Mouse (Mus musculus): ENCODE measurements around the gene Nlrp3. TPM values are rescaled to one million over a fixed set of nuclear protein-coding genes. Genes with fewer than 3 reads are reported as not detected.

Gene Nlrp3
- polyA plus RNA-seq, 1 experiment from 2014 or later: 0.32 TPM

DNA sequence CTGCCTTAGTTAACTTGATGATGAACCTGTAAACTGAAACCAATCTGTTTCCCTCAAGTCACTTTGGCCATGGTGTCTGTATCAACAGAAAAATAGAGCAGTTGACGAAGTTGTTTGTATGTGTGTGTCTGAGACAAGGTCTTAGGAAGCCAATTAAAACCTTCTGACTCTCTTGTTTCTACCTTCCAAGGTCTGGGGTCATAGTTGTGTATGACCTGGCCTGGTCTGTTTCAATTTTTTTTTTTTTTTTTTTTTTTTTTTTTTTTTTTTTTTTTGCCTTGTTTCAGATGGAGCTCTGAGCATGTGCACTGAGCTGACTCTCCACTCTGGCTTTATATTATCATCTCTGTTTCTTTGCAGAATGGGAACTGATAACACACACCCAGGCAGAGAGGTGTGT lies 23.9 kb upstream of the Nlrp3 start:
- Histone ChIP-seq H3K27ac (no peak overlapping the region), H3K36me3 (no peaks in the 10 kb centered on the region), H3K4me3 (replicated peaks) (no peak overlapping the region), H3K4me1 (peaks cover 16% of the 10 kb centered on the region), H3K4me2 (no peak overlapping the region), H3K9ac (no peak overlapping the region), H3K9me3 (replicated peaks) (no peaks in the 10 kb centered on the region), H3K27me3 (no peaks in the 10 kb centered on the region)
- 75% methylated on average over 1 of the region's 1 CpGs for WGBS
- ATAC-seq (replicated peaks; ENCODE audit: low FRiP score): no peak

DNA sequence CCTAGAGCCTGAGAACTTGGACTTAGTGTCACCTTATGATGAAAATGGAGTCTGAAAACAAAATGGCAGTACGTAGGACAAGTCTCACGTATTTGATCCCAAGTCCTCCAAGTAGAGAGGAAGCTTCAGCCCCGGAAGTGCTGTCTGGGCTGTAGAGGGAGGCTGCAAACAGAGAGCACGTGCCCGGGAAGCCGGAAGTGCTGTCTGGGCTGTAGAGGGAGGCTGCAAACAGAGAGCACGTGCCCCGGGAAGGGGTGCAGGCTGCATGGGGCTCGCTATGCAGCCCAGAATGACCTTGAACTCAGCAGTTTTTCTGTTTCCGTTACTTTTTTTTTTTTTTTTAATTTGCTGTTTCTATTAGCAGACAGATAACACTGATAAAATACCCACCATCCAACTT lies 23.1 kb upstream of the Nlrp3 start:
- WGBS: 57% methylated on average over 10 of the region's 10 CpGs
- Histone ChIP-seq H3K36me3 (no peaks in the 10 kb centered on the region), H3K27me3 (no peaks in the 10 kb centered on the region), H3K27ac (no peak overlapping the region), H3K4me1 (peaks cover 16% of the 10 kb centered on the region), H3K4me3 (replicated peaks) (no peak overlapping the region), H3K4me2 (no peak overlapping the region), H3K9me3 (replicated peaks) (no peaks in the 10 kb centered on the region), H3K9ac (no peak overlapping the region)
- no peak for ATAC-seq (replicated peaks; ENCODE audit: low FRiP score)

DNA sequence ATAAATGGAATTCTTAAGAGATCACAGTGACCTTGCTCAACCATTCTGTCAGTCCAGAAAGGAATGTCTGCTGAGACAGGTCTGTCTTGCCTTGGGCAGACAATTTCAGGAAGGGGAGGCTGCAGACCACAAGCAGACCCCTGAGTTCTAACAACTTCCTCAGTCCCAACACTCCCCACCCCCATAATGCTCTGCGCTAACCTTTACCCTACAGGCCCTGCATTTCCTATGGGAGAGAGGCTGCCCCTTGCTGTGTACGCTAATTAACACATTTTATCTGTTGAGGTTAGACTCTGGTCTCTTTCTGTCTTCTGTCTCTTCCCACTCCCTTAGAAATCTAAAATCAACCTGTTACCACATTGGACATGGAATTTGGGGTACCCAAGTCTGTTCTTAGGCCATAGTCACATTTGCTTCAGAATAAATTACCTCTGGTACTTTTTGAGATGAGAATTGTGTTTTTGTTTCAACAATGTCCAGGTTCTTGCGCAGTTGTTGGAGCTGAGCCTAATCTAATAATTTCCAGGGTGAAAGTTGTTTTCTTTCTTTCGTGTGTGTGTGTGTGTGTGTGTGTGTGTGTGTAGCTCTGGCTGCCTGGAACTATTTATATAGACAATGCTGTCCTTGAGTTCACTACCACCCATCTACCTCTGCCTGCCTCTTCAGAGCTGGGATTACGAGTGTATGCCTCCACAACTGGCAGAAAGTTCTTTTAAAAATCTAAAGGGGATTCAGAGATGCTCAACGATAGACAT lies 21.4 kb upstream of the Nlrp3 start:
- WGBS: 61% methylated on average over 6 of the region's 6 CpGs
- no peak for ATAC-seq (replicated peaks; ENCODE audit: low FRiP score)

DNA sequence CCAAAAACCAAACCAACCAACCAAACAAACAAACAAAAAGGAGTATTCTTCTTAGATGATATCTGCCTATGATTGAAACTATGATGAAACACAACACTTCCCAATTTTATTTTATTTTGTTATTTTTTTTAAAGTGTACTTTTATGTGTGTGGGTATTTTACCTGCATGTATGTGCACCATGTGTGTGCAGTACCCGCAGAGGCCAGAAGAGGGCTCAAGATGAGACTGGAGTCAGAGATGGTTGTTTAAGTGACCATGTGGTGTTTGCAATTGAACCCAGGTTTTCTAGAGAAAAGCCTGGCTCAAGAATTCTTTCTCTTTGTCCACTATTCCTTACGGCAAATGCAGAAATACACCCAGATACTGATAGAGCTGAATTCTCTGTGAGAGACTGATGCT lies 17.2 kb upstream of the Nlrp3 start:
- Histone ChIP-seq H3K4me1 (peaks cover 9% of the 10 kb centered on the region; the same call in 1 of the 2 replicates), H3K36me3 (no peaks in the 10 kb centered on the region), H3K4me2 (no peak overlapping the region), H3K27ac (no peak overlapping the region), H3K9me3 (replicated peaks) (no peaks in the 10 kb centered on the region), H3K4me3 (replicated peaks) (no peak overlapping the region), H3K9ac (no peak overlapping the region), H3K27me3 (no peaks in the 10 kb centered on the region)
- whole genome bisulfite sequencing: 98% methylated on average over 2 of the region's 2 CpGs
- ATAC-seq (replicated peaks; ENCODE audit: low FRiP score): no peak

More for the DNA sequence above, 21.4 kb upstream of the Nlrp3 start:
- Histone ChIP-seq H3K9me3 (replicated peaks) (no peaks in the 10 kb centered on the region), H3K9ac (no peak overlapping the region), H3K27ac (0 out of 2 replicates have a peak overlapping the region, but pooled peaks have one; percentile 0), H3K4me2 (no peak overlapping the region), H3K4me1 (peaks cover 16% of the 10 kb centered on the region), H3K4me3 (replicated peaks) (no peak overlapping the region), H3K27me3 (no peaks in the 10 kb centered on the region), H3K36me3 (no peaks in the 10 kb centered on the region)

DNA sequence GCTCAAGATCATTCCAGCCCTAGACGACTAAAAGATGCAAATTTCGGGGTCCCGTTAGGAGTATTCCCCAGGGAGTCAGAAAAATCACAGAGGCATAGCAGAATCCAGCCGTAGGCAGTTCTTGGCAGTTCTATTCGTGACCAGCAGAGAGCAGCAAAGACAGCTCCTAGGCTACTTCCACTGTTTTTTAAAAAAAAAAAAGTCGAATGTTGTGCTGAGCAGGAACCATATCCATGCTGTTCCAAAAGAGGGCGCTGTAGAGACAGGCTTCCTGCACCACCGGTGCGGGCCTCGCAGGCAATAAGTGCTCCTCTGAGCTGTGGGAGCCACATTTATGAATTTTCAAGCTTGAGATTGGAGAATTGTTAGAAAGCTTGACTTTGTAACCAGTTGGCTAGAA lies 16.1 kb upstream of the Nlrp3 start:
- 7% methylated on average over 10 of the region's 10 CpGs for WGBS
- Histone ChIP-seq H3K4me2 (no peak overlapping the region), H3K36me3 (no peaks in the 10 kb centered on the region), H3K27ac (no peak overlapping the region), H3K9me3 (replicated peaks) (no peaks in the 10 kb centered on the region), H3K9ac (no peak overlapping the region), H3K4me1 (peaks cover under 1% of the 10 kb centered on the region; the same call in 1 of the 2 replicates), H3K27me3 (no peaks in the 10 kb centered on the region), H3K4me3 (replicated peaks) (no peak overlapping the region)
- ATAC-seq (replicated peaks; ENCODE audit: low FRiP score): no peak

DNA sequence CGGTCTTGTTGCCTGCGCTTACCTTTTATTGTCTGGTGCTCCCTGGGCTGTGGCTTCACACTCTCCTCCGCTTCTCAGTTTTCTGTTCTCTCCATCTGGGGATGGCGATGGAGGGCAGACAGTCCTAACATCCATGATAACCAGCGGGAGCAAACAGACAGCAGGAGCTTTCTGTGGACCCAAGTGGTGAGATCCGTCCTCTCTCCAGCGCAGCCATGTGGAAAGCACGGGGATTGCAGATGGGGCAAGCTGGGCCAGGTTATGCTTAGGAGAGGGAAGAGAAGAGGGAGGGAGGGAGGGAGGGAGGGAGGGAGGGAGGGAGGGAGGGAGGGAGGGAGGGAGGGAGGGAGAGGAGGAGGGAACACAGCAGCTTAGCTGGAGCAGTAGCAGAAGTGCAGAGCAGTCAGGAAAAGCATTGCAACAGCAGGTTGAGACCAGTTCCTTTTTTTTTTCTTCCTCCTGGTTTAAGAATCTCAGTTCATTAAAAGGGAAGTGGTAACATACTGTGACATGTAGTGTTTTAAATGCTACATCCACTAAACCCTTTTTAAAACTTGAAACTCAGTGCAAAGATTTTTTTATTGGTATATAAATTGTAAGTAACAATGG lies 14.8 kb upstream of the Nlrp3 start, which contains the start of gene Zkscan17:
Gene Zkscan17, minus strand, starts transcription at position 280 of the 609 bp plus-strand sequence.
- no peaks in the 10 kb centered on the region for H3K27me3 ChIP-seq
- WGBS: 47% methylated on average over 8 of the region's 8 CpGs
- no peak for ATAC-seq (replicated peaks; ENCODE audit: low FRiP score)
- H3K36me3 ChIP-seq: no peaks in the 10 kb centered on the region
- H3K9me3 ChIP-seq (replicated peaks): no peaks in the 10 kb centered on the region
- no peak within 1 kb of the TSS for H3K4me2 ChIP-seq
- H3K9ac ChIP-seq: no peak within 1 kb of the TSS
- no peak within 1 kb of the TSS for H3K4me3 ChIP-seq (replicated peaks)
- no peak within 1 kb of the TSS for H3K27ac ChIP-seq
- peaks cover 14% of the 10 kb centered on the region for H3K4me1 ChIP-seq

DNA sequence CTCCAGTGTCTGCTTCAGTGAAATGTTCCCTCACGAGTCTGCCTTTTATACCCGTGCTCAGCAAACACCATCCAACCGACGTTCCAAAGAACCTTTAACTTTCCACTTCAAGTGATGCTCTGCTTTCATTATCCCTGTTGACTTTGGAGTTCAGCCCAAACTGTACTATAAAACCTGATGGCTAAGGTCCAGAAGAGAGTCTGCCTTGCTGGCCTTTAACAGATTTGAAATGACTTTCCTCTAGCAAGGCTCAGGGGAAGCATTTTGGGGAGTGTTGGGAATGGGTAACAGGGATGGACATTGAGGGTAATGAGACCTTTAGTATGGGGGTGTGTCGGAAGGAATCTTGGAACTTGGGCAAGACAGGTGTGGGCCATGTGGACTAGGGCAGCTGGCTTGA lies 11.1 kb upstream of the Nlrp3 start:
- ATAC-seq (replicated peaks; ENCODE audit: low FRiP score): no peak
- Histone ChIP-seq H3K9me3 (replicated peaks) (no peaks in the 10 kb centered on the region), H3K4me2 (no peak overlapping the region), H3K36me3 (no peaks in the 10 kb centered on the region), H3K4me3 (replicated peaks) (no peak overlapping the region), H3K9ac (no peak overlapping the region), H3K27me3 (no peaks in the 10 kb centered on the region), H3K4me1 (peaks cover 17% of the 10 kb centered on the region), H3K27ac (no peak overlapping the region)
- 61% methylated on average over 5 of the region's 5 CpGs for WGBS

DNA sequence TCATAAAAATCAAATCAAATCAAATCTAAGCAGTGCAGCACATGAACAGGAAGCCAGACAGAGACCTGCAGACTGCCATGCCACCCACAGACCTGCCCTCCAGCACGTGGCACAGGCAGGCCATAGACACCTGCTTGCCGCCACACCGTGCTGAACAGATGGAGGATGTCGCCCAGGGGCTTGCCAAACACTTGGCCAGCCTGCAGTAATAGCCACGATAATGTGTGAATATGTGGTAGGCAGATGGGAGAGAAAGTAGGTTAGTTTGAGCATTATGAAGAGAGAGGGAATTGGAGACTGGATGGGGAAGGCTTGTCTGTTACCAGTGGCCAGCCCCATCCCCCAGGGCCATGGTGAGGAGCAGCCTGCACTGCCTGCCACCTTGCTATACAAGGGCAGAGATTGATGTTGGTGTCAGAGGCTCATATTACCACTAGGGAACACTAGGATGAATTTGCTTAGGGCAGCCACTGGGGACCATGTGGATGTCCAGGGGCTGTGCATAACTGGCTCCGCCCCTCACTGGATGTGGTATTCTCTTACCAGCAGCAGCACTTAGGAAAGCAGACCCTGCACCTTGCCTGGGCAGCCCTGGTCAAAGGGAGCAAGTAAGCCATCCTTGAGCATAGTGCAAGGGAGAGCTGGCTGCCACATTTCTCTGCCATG lies 10.4 kb upstream of the Nlrp3 start:
- Histone ChIP-seq H3K27ac (0 out of 2 replicates have a peak overlapping the region, but pooled peaks have one; percentile 20), H3K36me3 (no peaks in the 10 kb centered on the region), H3K4me3 (replicated peaks) (no peak overlapping the region), H3K4me2 (no peak overlapping the region), H3K4me1 (peaks cover 17% of the 10 kb centered on the region), H3K27me3 (no peaks in the 10 kb centered on the region), H3K9ac (no peak overlapping the region), H3K9me3 (replicated peaks) (no peaks in the 10 kb centered on the region)
- 62% methylated on average over 6 of the region's 6 CpGs for WGBS
- ATAC-seq (replicated peaks; ENCODE audit: low FRiP score): peak; percentile 93

DNA sequence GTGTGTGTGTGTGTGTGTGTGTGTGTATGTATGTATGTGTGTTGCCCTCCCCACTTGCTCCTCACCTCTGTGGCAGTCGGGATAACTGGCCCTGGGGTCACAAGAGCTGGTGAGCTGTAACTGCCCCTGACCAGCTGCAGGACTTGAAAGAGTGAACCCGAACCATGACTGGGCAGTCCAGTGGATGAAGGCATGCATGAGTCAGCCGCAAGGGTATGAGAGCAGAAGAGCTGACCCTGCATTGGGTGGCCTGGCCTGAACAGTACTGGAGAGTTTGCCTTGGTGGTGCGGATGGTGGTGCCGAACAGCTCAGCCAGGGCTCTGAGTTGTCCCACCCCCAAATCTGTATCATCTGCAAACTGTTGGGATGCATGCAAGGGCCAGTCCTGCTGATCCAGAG lies 9.8 kb upstream of the Nlrp3 start:
- H3K9ac ChIP-seq: no peak overlapping the region
- peaks cover 17% of the 10 kb centered on the region for H3K4me1 ChIP-seq
- H3K4me3 ChIP-seq (replicated peaks): no peak overlapping the region
- no peak overlapping the region for H3K4me2 ChIP-seq
- H3K27me3 ChIP-seq: no peaks in the 10 kb centered on the region
- no peaks in the 10 kb centered on the region for H3K36me3 ChIP-seq
- peak; percentile 59 for ATAC-seq (replicated peaks; ENCODE audit: low FRiP score)
- 0 out of 2 replicates have a peak overlapping the region, but pooled peaks have one; percentile 20 for H3K27ac ChIP-seq
- no peaks in the 10 kb centered on the region for H3K9me3 ChIP-seq (replicated peaks)
- WGBS: 59% methylated on average over 5 of the region's 5 CpGs

DNA sequence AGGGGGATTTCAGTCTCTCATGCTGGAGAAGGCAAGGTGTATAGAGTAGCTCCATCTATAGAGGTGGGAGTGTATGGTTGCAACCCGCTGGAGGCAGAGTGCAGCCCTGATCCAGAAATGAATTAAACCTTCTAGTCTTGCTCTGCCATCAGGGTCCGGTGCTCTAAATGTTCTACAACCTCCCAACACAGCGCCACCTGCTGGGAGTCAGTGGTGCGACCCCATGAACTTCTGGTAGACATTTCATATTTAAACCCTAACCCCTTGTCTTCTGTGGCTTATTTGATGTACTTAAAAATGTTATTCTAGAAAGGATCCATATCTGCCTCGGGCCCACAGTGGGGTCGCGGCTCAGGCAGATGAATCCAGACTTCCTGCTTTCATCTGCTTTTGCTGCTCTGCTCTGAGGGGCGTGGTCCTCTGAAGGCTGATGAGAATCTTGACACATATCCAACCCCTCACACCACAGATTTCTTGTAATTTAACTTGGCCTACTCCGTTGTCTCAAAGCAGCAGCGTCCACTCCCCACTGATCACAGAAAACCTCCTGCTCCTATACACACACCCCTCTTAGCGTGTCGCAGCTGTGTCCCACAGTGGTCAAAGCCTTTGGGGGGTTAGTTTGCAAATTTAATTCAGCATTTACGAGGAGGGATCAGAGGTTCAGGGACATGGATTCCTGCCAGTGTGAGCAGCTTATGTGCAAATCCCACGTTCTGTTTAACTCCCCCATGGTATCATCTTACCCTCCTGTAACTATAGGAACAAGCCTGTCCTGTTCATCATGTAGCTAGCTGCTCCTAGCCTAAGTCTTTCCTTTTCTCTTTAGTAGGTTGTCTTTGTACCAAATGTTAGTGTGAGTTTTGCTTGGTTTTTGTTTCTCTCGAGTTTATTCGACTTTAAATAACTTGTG lies 3.9 kb upstream of the Nlrp3 start:
- Histone ChIP-seq H3K36me3 (no peaks in the 10 kb centered on the region), H3K9me3 (replicated peaks) (no peaks in the 10 kb centered on the region), H3K9ac (no peak overlapping the region), H3K27ac (peak overlapping the region; percentile 81), H3K4me3 (replicated peaks) (peak overlapping the region; percentile 15), H3K4me2 (peak overlapping the region; percentile 48), H3K27me3 (no peaks in the 10 kb centered on the region), H3K4me1 (peaks cover 14% of the 10 kb centered on the region)
- WGBS: 41% methylated on average over 16 of the region's 16 CpGs
- peak; percentile 76 for ATAC-seq (replicated peaks; ENCODE audit: low FRiP score)

DNA sequence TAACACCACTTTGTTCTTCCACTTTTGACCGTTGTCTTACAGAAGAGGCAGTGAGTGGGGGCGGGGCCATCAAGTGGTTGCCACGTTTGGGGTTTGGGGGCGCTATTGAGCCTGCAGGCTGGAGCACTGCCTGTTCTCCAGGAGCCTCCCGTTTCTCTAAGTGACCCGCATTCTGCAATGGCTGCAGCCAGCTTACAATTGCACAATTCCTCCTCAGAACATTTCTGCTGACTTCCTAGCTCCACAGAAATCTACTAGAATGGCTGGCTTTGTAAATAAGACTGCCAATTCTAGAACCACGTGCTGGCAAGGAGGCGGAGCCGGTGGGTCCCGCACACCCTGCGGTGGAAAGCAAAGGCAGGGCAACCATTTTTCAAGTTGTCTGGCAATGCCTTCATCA lies 3.0 kb upstream of the Nlrp3 start:
- no peaks in the 10 kb centered on the region for H3K36me3 ChIP-seq
- H3K4me3 ChIP-seq (replicated peaks): peak overlapping the region; percentile 15
- WGBS: 30% methylated on average over 11 of the region's 11 CpGs
- peak overlapping the region; percentile 81; the same call in 1 of the 2 replicates for H3K27ac ChIP-seq
- H3K9ac ChIP-seq: no peak overlapping the region
- peak overlapping the region; percentile 48 for H3K4me2 ChIP-seq
- H3K4me1 ChIP-seq: peaks cover 14% of the 10 kb centered on the region
- no peak for ATAC-seq (replicated peaks; ENCODE audit: low FRiP score)
- no peaks in the 10 kb centered on the region for H3K9me3 ChIP-seq (replicated peaks)
- no peaks in the 10 kb centered on the region for H3K27me3 ChIP-seq

All from kidney, embryonic 15.5 days (tissue).